Mouse (Mus musculus): Measurements from ENCODE around the gene Nell2.

GRCm38 (mm10) chr15:95070881-95071280 lies 457.5 kb downstream of the Nell2 start:
- TF ChIP-seq CTCF (IDR thresholded peaks at IDR 0.05; ENCODE audit: extremely low read depth, insufficient read depth, low read length) (no peak), POLR2A (IDR thresholded peaks at IDR 0.05; ENCODE audit: extremely low read depth, insufficient read depth, low read length) (no peak)

Measured in cortical plate, adult 2 months (tissue).